Mouse (Mus musculus): ENCODE measurements around the gene Insl6. TPM values are rescaled to one million over a fixed set of nuclear protein-coding genes. Genes with fewer than 3 reads are reported as not detected.

Insl6 gene
- polyA plus RNA-seq, 1 experiment from 2014 or later = 3.8 TPM

- Histone ChIP-seq H3K4me1 (replicated peaks) (peaks cover 10% of the 10 kb centered on the region), H3K4me2 (peak overlapping the region; percentile 71), H3K4me3 (peak overlapping the region; percentile 44), H3K9me3 (no peaks in the 10 kb centered on the region), H3K36me3 (no peaks in the 10 kb centered on the region), H3K27ac (no peak overlapping the region), H3K27me3 (peaks cover 5% of the 10 kb centered on the region; the same call in 1 of the 2 replicates), H3K9ac (peak overlapping the region; percentile 60; the same call in 1 of the 2 replicates)
- WGBS = 60% methylated on average over 20 of the region's 20 CpGs
- ATAC-seq (ENCODE audit: low FRiP score) = no peak
These were observed 41.2 kb upstream of the Insl6 start for GRCm38 (mm10) chr19:29366226-29366968.

GRCm38 (mm10) chr19:29365105-29365504 lies 39.9 kb upstream of the Insl6 start:
- H3K4me2 ChIP-seq = no peak overlapping the region
- H3K9me3 ChIP-seq = no peaks in the 10 kb centered on the region
- ATAC-seq (ENCODE audit: low FRiP score) = no peak
- peaks cover 23% of the 10 kb centered on the region for H3K4me1 ChIP-seq (replicated peaks)
- H3K4me3 ChIP-seq = no peak overlapping the region
- no peak overlapping the region for H3K9ac ChIP-seq
- peaks cover 5% of the 10 kb centered on the region; the same call in 1 of the 2 replicates for H3K27me3 ChIP-seq
- 19% methylated on average over 3 of the region's 3 CpGs for WGBS
- no peaks in the 10 kb centered on the region for H3K36me3 ChIP-seq
- H3K27ac ChIP-seq = no peak overlapping the region

- H3K9me3 ChIP-seq = no peaks in the 10 kb centered on the region
- 76% methylated on average over 5 of the region's 5 CpGs for WGBS
- H3K4me3 ChIP-seq = no peak overlapping the region
- H3K4me2 ChIP-seq = no peak overlapping the region
- no peak overlapping the region for H3K9ac ChIP-seq
- peaks cover 26% of the 10 kb centered on the region for H3K4me1 ChIP-seq (replicated peaks)
- peaks cover 1% of the 10 kb centered on the region for H3K36me3 ChIP-seq
- ATAC-seq (ENCODE audit: low FRiP score) = no peak
- peaks cover 5% of the 10 kb centered on the region; the same call in 1 of the 2 replicates for H3K27me3 ChIP-seq
- no peak overlapping the region for H3K27ac ChIP-seq
These were observed 38.9 kb upstream of the Insl6 start for GRCm38 (mm10) chr19:29364076-29364475.

- peaks cover 26% of the 10 kb centered on the region for H3K4me1 ChIP-seq (replicated peaks)
- no peak overlapping the region for H3K4me2 ChIP-seq
- H3K27me3 ChIP-seq = peaks cover under 1% of the 10 kb centered on the region; the same call in 1 of the 2 replicates
- no peak overlapping the region for H3K27ac ChIP-seq
- no peak overlapping the region for H3K9ac ChIP-seq
- peaks cover 7% of the 10 kb centered on the region for H3K36me3 ChIP-seq
- WGBS = 90% methylated on average over 7 of the region's 7 CpGs
- no peak overlapping the region for H3K4me3 ChIP-seq
- ATAC-seq (ENCODE audit: low FRiP score) = no peak
- no peaks in the 10 kb centered on the region for H3K9me3 ChIP-seq
These were observed 38.4 kb upstream of the Insl6 start for GRCm38 (mm10) chr19:29363557-29363956.

GRCm38 (mm10) chr19:29362173-29362930 lies 37.2 kb upstream of the Insl6 start:
- peak overlapping the region; percentile 75 for H3K4me3 ChIP-seq
- 50% methylated on average over 13 of the region's 13 CpGs for WGBS
- H3K27ac ChIP-seq = peak overlapping the region; percentile 77
- ATAC-seq (ENCODE audit: low FRiP score) = peak; percentile 60
- H3K4me2 ChIP-seq = peak overlapping the region; percentile 64
- H3K9ac ChIP-seq = peak overlapping the region; percentile 87
- H3K36me3 ChIP-seq = peaks cover 16% of the 10 kb centered on the region
- no peaks in the 10 kb centered on the region for H3K9me3 ChIP-seq
- peaks cover 23% of the 10 kb centered on the region for H3K4me1 ChIP-seq (replicated peaks)
- H3K27me3 ChIP-seq = no peaks in the 10 kb centered on the region

GRCm38 (mm10) chr19:29361468-29362130 lies 36.4 kb upstream of the Insl6 start:
- peak overlapping the region; percentile 87 for H3K9ac ChIP-seq
- H3K27ac ChIP-seq = peak overlapping the region; percentile 77
- WGBS = 2% methylated on average over 33 of the region's 33 CpGs
- no peaks in the 10 kb centered on the region for H3K9me3 ChIP-seq
- no peaks in the 10 kb centered on the region for H3K27me3 ChIP-seq
- H3K36me3 ChIP-seq = peaks cover 19% of the 10 kb centered on the region
- H3K4me2 ChIP-seq = peak overlapping the region; percentile 64
- H3K4me1 ChIP-seq (replicated peaks) = peaks cover 22% of the 10 kb centered on the region
- H3K4me3 ChIP-seq = peak overlapping the region; percentile 75
- peak; percentile 100 for ATAC-seq (ENCODE audit: low FRiP score)

GRCm38 (mm10) chr19:29360251-29360650 lies 35.1 kb upstream of the Insl6 start:
- no peak overlapping the region for H3K27ac ChIP-seq
- no peak overlapping the region for H3K4me3 ChIP-seq
- peaks cover 26% of the 10 kb centered on the region for H3K4me1 ChIP-seq (replicated peaks)
- peaks cover 23% of the 10 kb centered on the region for H3K36me3 ChIP-seq
- WGBS = 83% methylated on average over 5 of the region's 5 CpGs
- ATAC-seq (ENCODE audit: low FRiP score) = no peak
- H3K9ac ChIP-seq = 0 out of 2 replicates have a peak overlapping the region, but pooled peaks have one; percentile 87
- H3K27me3 ChIP-seq = no peaks in the 10 kb centered on the region
- peak overlapping the region; percentile 64 for H3K4me2 ChIP-seq
- H3K9me3 ChIP-seq = no peaks in the 10 kb centered on the region

GRCm38 (mm10) chr19:29356281-29356680 lies 31.1 kb upstream of the Insl6 start:
- H3K9me3 ChIP-seq = no peaks in the 10 kb centered on the region
- H3K4me2 ChIP-seq = no peak overlapping the region
- no peaks in the 10 kb centered on the region for H3K27me3 ChIP-seq
- H3K36me3 ChIP-seq = peaks cover 26% of the 10 kb centered on the region
- H3K27ac ChIP-seq = no peak overlapping the region
- ATAC-seq (ENCODE audit: low FRiP score) = no peak
- H3K9ac ChIP-seq = no peak overlapping the region
- H3K4me1 ChIP-seq (replicated peaks) = peaks cover 22% of the 10 kb centered on the region
- H3K4me3 ChIP-seq = no peak overlapping the region
- WGBS = 93% methylated on average over 11 of the region's 11 CpGs

- Histone ChIP-seq H3K9ac (no peak overlapping the region), H3K36me3 (peaks cover 27% of the 10 kb centered on the region), H3K9me3 (no peaks in the 10 kb centered on the region), H3K27me3 (no peaks in the 10 kb centered on the region), H3K4me3 (peak overlapping the region; percentile 15; the same call in 1 of the 2 replicates), H3K4me2 (peak overlapping the region; percentile 51), H3K4me1 (replicated peaks) (peaks cover 16% of the 10 kb centered on the region), H3K27ac (no peak overlapping the region)
- ATAC-seq (ENCODE audit: low FRiP score) = peak; percentile 77
- WGBS = 5% methylated on average over 20 of the region's 20 CpGs
These were observed 30.0 kb upstream of the Insl6 start for GRCm38 (mm10) chr19:29354895-29355877.

GRCm38 (mm10) chr19:29350991-29351390 lies 25.8 kb upstream of the Insl6 start:
- 18% methylated on average over 5 of the region's 5 CpGs for WGBS
- Histone ChIP-seq H3K4me3 (no peak overlapping the region), H3K4me1 (replicated peaks) (peaks cover 13% of the 10 kb centered on the region), H3K36me3 (peaks cover 17% of the 10 kb centered on the region), H3K27ac (no peak overlapping the region), H3K9me3 (no peaks in the 10 kb centered on the region), H3K4me2 (no peak overlapping the region), H3K9ac (no peak overlapping the region), H3K27me3 (no peaks in the 10 kb centered on the region)
- ATAC-seq (ENCODE audit: low FRiP score) = no peak

GRCm38 (mm10) chr19:29345636-29346035 lies 20.5 kb upstream of the Insl6 start:
- 88% methylated on average over 6 of the region's 6 CpGs for WGBS
- Histone ChIP-seq H3K4me1 (replicated peaks) (no peaks in the 10 kb centered on the region), H3K27ac (no peak overlapping the region), H3K36me3 (peaks cover 13% of the 10 kb centered on the region), H3K27me3 (no peaks in the 10 kb centered on the region), H3K4me2 (no peak overlapping the region), H3K9ac (no peak overlapping the region), H3K4me3 (no peak overlapping the region), H3K9me3 (no peaks in the 10 kb centered on the region)
- no peak for ATAC-seq (ENCODE audit: low FRiP score)

Data from hindbrain, embryonic 13.5 days (tissue).